Mouse (Mus musculus): ENCODE results near the gene Gm16442. TPM values are rescaled to one million over a fixed set of nuclear protein-coding genes. Genes with fewer than 3 reads are reported as not detected.
"Not testable (repeated sequence)": the region's sequence is repeated elsewhere in the genome, so short reads cannot be mapped to it uniquely, and the experiment has no call there.

Gm16442 gene
- total RNA-seq (2017), result not detected in 2 replicates

DNA sequence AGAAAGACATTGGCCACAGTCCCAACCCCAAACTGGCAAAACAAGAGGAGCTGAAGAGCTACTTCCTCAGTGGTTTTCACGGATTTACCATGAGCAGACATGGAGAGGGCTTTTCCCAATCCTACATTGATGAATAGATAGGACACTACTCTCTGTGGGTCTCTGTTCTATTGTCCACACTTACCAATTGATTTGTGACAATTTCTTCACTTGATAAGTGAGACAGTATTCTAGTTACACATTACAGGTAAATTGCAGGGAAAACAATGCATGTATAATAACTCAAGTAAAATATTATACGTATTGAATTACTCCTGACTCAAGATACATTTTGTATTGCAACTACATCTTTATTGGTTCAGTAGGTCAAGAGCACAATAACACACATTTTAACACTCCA is at the start of gene Gm16442:
Gene Gm16442, minus strand, starts transcription at position 101 of the 400 bp plus-strand sequence.
- not testable (repeated sequence) for ATAC-seq (ENCODE audit: extremely low read depth, insufficient number of reproducible peaks, low FRiP score, poor library complexity, severe bottlenecking)

DNA sequence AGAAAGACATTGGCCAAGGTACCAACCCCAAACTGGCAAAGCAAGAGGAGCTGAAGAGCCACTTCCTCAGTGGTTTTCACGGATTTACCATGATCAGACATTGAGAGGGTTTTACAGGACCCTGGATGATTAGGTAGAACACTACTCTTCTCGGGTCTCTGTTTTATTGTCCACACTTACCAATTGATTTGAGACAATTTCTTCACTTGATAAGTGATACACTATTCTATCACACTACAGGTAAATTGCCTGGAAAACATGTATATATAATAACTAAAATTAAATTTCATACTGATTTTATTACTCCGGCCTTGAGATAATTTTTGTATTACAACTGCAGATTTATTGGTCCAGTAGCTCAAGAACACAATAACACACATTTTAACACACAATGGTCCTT is 45.9 kb upstream of the Gm16442 start, which contains the start of gene Vmn1r94:
Gene Vmn1r94, minus strand, starts transcription at position 101 of the 400 bp plus-strand sequence.
- not testable (repeated sequence) for ATAC-seq (ENCODE audit: extremely low read depth, insufficient number of reproducible peaks, low FRiP score, poor library complexity, severe bottlenecking)

DNA sequence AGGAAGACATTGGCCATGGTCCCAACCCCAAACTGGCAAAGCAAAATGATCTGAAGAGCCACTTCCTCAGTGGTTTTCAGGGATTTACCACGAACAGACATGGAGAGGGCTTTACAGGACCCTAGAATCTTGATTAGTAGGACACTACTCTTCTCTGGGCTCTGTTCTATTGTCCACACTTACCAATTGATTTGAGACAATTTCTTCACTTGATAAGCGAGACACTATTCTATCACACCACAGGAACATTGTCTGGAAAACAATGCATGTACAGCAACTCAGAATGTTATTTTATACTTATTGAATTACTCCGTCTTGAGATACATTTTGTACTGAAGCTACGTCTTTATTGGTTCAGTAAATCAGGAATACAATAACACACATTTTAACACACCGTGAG is 16.6 kb upstream of the Gm16442 start, which contains the start of gene Vmn1r93:
Gene Vmn1r93, minus strand, starts transcription at position 101 of the 400 bp plus-strand sequence.
- ATAC-seq (ENCODE audit: extremely low read depth, insufficient number of reproducible peaks, low FRiP score, poor library complexity, severe bottlenecking), result not testable (repeated sequence)

DNA sequence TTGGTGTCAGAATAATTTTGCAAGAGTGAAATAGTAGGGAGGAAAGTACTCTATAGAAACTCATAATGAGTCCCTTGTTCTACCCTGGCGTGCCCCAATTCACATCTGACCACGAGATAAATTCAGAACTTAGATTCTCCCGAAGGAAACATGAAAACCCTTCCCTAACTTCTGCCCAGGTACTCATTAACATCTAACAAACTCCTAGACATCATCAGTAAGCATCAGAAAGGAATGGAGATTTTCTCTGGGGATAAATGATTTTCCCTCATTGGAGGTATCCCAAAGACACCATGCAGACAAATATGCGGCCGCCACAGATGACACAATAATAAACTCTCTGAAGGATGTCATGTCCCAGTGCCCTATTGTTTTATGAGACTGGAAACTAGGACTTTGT is 23.0 kb downstream of the Gm16442 start, which contains the start of gene Vmn1r91:
Gene Vmn1r91, plus strand, starts transcription at position 301 of the 400 bp plus-strand sequence.
- not testable (repeated sequence) for ATAC-seq (ENCODE audit: extremely low read depth, insufficient number of reproducible peaks, low FRiP score, poor library complexity, severe bottlenecking)

DNA sequence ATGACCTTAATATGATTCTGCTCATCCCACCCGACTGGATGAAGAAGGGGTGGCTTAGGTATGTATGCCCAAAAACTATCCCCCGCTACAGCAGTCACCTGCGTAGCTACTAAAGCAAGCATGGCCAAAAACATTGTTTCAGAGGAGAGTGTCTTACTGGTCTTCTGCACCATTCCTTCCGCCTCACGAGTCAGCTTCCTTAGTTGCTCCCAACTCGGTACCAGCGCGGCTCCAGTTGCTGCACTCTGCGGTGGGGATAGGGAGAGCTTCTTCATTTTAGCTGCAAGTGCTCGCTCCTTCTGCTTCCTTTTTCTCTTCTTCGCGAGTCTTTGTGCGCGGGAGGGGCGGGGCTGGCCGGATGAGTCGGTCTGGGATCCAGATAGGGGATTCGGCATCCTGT is 44.3 kb downstream of the Gm16442 start:
- ATAC-seq (ENCODE audit: extremely low read depth, insufficient number of reproducible peaks, low FRiP score, poor library complexity, severe bottlenecking), result not testable (repeated sequence)

Other genes starting within 250 kb of the Gm16442 start
- gene Ceacam19, start 234.6 kb downstream of the Gm16442 start, total RNA-seq (2017), result 0.47 TPM in 1 of 2 replicates, not detected in the other
- gene Pvr, start 201.4 kb downstream of the Gm16442 start, total RNA-seq (2017), result 6.8 and 9.2 TPM in 2 replicates
- 0.47 and 0.86 TPM in 2 replicates for gene Igsf23, start 171.8 kb downstream of the Gm16442 start, total RNA-seq (2017)
- gene Ceacam20, start 157.2 kb downstream of the Gm16442 start, total RNA-seq (2017), result not detected in 2 replicates
- gene Nlrp9b, start 131.1 kb downstream of the Gm16442 start, total RNA-seq (2017), result not detected in 2 replicates
- gene Vmn1r91, start 22.9 kb downstream of the Gm16442 start, total RNA-seq (2017), result not detected in 2 replicates
- gene Vmn1r93, start 16.5 kb upstream of the Gm16442 start, total RNA-seq (2017), result not detected in 2 replicates
- gene Vmn1r94, start 45.8 kb upstream of the Gm16442 start, total RNA-seq (2017), result not detected in 2 replicates
- not detected in 2 replicates for gene Vmn1r95, start 71.1 kb upstream of the Gm16442 start, total RNA-seq (2017)
- not detected in 2 replicates for gene Gm6164, start 83.0 kb upstream of the Gm16442 start, total RNA-seq (2017)
- gene Gm4498, start 111.2 kb upstream of the Gm16442 start, total RNA-seq (2017), result not detected in 2 replicates
- not detected in 2 replicates for gene Gm5890, start 140.3 kb upstream of the Gm16442 start, total RNA-seq (2017)
- not detected in 2 replicates for gene Gm4133, start 211.5 kb upstream of the Gm16442 start, total RNA-seq (2017)